Mouse (Mus musculus): Measurements from ENCODE around the gene Casp14. TPM values are rescaled to one million over a fixed set of nuclear protein-coding genes. Genes with fewer than 3 reads are reported as not detected.

Gene Casp14
- polyA plus RNA-seq, 1 experiment = not detected

DNA sequence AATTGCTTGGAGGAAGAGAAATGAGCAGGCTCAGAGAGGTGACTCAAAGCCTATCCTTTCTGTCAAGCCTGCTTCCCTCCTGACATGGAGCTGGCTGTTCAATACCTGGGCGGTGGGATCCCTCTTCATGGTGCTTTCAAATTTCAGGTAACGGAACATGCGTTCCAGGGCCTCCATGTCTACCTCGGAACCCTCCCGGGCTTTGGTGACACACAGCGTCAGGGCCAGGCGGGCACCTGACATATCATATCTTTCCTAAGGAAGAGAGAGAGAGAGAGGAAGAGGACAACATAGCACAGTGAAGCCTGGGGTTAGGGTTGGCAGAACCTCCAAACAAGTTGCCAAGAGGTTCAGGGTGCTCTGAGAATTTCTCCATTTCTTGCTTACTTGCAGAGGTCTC is 2.9 kb downstream of the Casp14 start:
- TF ChIP-seq GATA1 (IDR thresholded peaks at IDR 0.05; ENCODE audit: low read length) = no peak

DNA sequence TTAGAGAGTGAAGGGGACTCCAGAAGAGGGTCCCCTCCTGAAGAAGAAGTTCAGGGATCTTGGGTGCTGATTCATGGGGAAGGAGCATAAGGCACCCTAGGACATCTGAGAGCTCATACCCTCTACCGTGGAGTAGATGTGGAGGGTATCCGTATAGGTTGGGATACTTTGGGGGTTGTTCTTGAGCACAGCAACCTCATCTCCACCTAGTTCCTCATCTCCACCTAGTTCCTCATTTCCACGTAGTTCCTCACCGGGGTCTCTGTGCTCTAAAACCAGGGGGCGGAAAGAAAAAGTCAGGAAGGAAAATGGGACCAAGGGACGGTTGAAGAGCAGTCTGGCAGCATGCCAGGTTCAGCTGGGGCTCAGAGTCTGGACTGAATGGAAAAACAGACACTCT is 4.0 kb downstream of the Casp14 start:
- no peak for TF ChIP-seq GATA1 (IDR thresholded peaks at IDR 0.05; ENCODE audit: low read length)

DNA sequence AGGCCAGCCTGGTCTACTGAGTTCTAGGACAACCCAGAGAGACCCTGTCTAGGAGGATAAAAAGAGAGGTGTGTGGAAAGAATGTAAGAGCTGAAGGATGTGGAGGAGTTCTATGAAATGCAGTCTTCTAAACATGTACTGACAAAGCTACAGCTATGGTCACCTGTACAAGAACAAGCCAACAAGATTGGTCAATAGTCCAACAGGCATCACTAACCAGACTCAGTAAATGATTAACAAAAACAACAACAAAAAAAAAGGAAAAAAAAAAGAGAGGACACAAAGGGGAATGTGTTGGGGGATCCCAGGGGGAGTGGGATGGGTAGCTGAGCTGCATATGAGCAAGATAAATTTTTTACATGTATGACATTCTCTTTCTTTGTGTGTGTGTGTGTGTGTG is 7.4 kb downstream of the Casp14 start:
- no peak for TF ChIP-seq GATA1 (IDR thresholded peaks at IDR 0.05; ENCODE audit: low read length)

DNA sequence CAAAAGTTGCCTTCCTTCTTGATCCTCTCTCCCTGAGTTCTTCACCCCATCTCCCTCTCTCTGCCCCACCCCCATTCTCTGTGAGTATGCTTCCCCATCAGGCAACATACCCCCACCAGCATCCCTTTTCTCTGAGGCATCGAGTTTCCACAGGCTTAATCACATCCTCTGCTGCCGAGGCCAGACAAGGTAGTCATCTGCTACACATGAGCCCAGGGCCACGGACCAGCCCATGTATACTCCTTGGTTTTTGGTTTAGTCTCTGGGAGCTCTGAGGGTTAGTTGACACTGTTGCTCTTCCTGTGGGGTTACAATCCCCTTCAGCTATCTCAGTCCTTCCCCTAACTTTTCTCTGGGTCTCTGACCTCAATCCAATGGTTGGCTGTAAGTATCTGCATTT is 17.2 kb downstream of the Casp14 start:
- TF ChIP-seq GATA1 (IDR thresholded peaks at IDR 0.05; ENCODE audit: low read length) = no peak

DNA sequence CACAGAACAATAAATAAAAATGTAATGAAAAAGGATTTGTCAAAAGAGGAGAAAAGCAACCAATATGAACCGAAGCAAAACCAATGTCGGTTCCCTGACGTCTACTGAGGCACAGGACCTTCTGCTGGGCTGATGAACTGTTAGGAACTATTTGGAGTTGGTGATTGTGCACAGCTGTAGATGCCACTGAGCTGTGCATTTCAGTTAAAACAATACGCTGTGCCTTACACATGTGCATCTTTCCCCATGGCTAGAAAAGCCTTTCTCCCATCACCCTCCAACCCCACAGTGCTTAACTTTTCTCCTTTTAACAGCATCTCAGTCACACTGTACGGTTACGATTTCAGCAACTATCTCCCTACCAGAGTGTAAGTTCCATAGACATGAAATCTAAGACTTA is 28.1 kb downstream of the Casp14 start:
- TF ChIP-seq GATA1 (IDR thresholded peaks at IDR 0.05; ENCODE audit: low read length) = no peak

DNA sequence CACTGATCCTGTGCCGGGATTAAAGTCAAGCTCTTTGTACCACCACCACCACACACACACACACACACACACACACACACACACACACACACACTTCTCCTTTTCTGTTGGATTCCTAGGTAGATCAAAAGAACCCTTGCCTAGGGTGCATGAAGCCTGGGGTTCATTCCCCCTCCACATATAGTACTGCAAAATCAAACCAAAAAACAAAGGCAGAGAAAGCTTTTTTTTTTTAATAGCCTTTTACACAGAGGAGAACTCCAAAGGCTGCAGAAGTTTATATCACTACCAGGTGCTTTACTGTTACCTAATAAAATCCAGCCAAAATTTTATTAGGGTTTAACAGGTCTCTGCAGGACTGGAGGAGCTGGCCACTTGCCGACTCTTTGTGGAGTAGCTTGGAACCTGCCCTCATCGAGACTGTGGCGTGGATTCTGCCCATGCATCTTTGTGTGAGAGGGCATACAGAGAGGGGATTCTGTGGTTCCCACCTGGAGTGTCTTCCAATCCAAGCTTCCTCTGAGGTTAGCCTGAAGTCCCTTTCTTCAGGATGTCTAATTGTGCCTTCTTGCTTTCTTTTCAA is 31.0 kb downstream of the Casp14 start:
- no peak for TF ChIP-seq GATA1 (IDR thresholded peaks at IDR 0.05; ENCODE audit: low read length)

DNA sequence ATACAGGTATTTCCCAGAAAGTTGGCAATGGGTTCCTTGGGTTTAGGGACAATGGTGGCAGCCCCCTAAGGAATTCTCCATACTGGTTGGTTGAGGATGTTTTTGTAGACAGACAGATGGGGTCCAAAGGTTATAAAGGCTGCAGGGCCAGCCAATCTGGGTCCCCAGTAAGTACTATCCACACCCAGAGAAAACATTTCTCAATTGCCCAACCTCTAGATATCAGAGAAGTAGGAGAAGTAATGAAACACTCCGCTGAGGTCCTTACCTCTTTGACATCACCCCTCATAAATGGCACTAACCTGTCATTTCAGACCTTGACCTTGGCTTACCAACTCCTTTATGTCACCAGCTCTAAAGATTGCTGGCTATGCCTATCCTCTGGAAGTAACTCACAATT is 53.5 kb downstream of the Casp14 start:
- no peak for TF ChIP-seq GATA1 (IDR thresholded peaks at IDR 0.05; ENCODE audit: low read length)

Other genes with a start within 250 kb of the Casp14 start
- gene Olfr1358, start 200.9 kb downstream of the Casp14 start, polyA plus RNA-seq (2012) = not detected in 2 replicates
- 8.6 and 8.8 TPM in 2 replicates for gene Ilvbl, start 143.9 kb downstream of the Casp14 start, polyA plus RNA-seq (2012)
- not detected in 2 replicates for gene Syde1, start 126.3 kb downstream of the Casp14 start, polyA plus RNA-seq (2012)
- gene Olfr1357, start 100.2 kb downstream of the Casp14 start, polyA plus RNA-seq (2012) = not detected in 2 replicates
- not detected in 2 replicates for gene Ccdc105, start 34.8 kb upstream of the Casp14 start, polyA plus RNA-seq (2012)
- not detected in 2 replicates for gene Slc1a6, start 62.2 kb upstream of the Casp14 start, polyA plus RNA-seq (2012)
- not detected in 2 replicates for gene Olfr1356, start 133.9 kb upstream of the Casp14 start, polyA plus RNA-seq (2012)
- gene Olfr1355, start 157.2 kb upstream of the Casp14 start, polyA plus RNA-seq (2012) = not detected in 2 replicates
- gene Olfr1354, start 194.9 kb upstream of the Casp14 start, polyA plus RNA-seq (2012) = not detected in 2 replicates
- gene Olfr8, start 232.3 kb upstream of the Casp14 start, polyA plus RNA-seq (2012) = not detected in 2 replicates
- gene Olfr1353, start 245.0 kb upstream of the Casp14 start, polyA plus RNA-seq (2012) = not detected in 2 replicates